Mouse (Mus musculus): ENCODE measurements around the gene C530008M17Rik. TPM values are rescaled to one million over a fixed set of nuclear protein-coding genes. Genes with fewer than 3 reads are reported as not detected.
A peak's percentile ranks its signal among the peaks of the same experiment; 100 is the strongest.
"Not testable (repeated sequence)": the region's sequence is repeated elsewhere in the genome, so short reads cannot be mapped to it uniquely, and the experiment has no call there.

C530008M17Rik gene
- polyA plus RNA-seq, 1 experiment, result 42.0 TPM

DNA sequence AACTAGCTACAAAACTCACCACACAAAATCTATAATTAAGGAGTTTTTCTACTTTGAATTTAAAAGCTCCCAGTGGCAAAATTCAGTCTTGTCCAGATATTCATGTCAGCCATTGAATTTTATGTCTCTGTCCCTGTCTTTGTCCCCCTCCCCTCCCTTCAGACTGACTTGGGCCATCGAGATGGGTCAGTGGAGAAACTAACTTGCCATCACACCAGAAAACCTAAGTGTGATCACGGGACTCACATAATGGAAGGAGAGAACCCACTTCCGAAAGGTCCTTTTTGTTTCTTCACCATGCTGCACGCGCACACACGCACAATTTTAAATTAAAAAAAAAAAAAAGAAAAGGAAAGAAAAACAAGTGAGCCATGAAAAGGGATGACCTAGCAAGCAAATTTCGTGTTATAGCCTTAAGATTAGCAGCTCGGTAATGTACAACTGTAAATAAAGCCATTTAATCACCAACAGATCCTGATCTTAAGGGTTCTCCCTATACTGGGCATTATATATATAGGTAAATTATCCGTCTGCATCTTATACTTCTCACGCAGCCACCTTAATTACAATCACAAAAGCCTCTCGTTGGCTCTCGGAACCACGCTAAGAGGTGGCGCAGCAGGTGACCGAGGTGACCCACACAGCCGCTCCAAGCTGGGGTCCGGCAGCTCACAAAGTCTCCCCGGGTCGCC, 248.5 kb downstream of the C530008M17Rik start:
- no peaks in the 10 kb centered on the region for H3K9me3 ChIP-seq
- peaks cover 26% of the 10 kb centered on the region for H3K4me1 ChIP-seq
- H3K4me3 ChIP-seq (replicated peaks), result peak overlapping the region; percentile 94
- TF ChIP-seq GATA1 (IDR thresholded peaks at IDR 0.05; ENCODE audit: borderline replicate concordance, low read length), result no peak
- no peak for TF ChIP-seq FLI1 (IDR thresholded peaks at IDR 0.05; ENCODE audit: low read length)
- peaks cover 27% of the 10 kb centered on the region for H3K36me3 ChIP-seq (replicated peaks; ENCODE audit: low read length)
- no peaks in the 10 kb centered on the region for H3K27me3 ChIP-seq (replicated peaks)

DNA sequence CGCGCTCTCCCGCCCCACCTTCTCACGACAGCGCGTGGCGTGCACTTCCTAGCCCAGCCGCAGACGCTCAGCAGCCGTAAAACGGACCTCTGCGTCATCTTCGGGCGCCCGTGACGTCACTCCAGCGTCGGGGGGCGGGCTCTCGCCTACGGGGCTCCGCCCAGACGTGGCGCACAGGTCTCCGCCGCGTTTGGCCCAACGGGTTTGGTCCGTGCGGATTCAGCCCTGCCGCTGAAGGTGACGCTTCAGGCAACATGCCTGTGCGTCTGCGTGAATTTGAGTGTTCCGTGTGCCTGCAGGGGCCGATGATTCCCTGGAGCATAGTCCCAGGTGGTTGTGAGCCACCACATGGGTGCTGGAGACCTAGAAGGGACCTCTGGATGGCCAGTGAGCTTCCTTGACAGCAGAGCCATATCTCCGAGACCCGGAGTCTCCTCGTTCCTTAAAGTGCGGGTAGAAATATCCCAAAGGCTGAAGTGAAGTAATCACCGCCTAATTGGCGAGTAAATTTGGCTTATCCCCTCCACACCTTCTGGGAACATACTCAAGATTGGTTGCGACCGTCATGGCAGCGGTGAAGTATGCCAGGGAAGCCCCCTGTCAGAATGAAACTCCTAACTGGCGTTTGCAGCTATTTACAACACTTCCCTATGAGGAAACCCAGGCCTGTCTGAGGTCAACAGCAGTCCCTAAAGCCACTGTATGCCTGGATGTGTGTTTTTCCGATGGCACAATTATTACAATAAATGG, 249.3 kb downstream of the C530008M17Rik start, which contains the start of gene Aasdh:
Gene Aasdh (minus strand): TSS at position 110 of the 750 bp plus-strand sequence.
- H3K9me3 ChIP-seq, result no peaks in the 10 kb centered on the region
- peaks cover 29% of the 10 kb centered on the region for H3K4me1 ChIP-seq
- TF ChIP-seq GATA1 (IDR thresholded peaks at IDR 0.05; ENCODE audit: borderline replicate concordance, low read length), result no peak
- TF ChIP-seq FLI1 (IDR thresholded peaks at IDR 0.05; ENCODE audit: low read length), result no peak
- H3K27me3 ChIP-seq (replicated peaks), result no peaks in the 10 kb centered on the region
- H3K4me3 ChIP-seq (replicated peaks), result peak within 1 kb of the TSS; percentile 94
- peaks cover 27% of the 10 kb centered on the region for H3K36me3 ChIP-seq (replicated peaks; ENCODE audit: low read length)

DNA sequence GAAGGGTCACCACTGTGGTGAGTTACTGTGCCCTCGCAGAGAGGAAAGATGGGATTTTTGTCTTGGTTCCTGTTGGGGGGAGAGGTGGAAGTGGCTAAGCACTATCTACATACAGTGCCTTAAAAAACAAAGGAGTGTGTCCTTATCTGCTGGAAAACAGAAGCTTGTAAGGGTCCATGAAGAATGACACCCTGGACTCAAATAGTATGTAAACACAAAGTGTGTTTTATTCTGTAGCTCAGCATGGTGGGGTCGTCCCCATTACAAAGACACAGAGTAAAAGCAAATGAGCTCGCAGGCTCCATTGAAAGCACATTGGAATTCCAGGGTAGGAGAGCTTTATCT, 249.8 kb downstream of the C530008M17Rik start:
- TF ChIP-seq FLI1 (IDR thresholded peaks at IDR 0.05; ENCODE audit: low read length) (no peak), GATA1 (IDR thresholded peaks at IDR 0.05; ENCODE audit: borderline replicate concordance, low read length) (no peak)
- Histone ChIP-seq H3K27me3 (replicated peaks) (no peaks in the 10 kb centered on the region), H3K4me3 (replicated peaks) (peak overlapping the region; percentile 94), H3K9me3 (no peaks in the 10 kb centered on the region), H3K36me3 (replicated peaks; ENCODE audit: low read length) (peaks cover 21% of the 10 kb centered on the region), H3K4me1 (peaks cover 34% of the 10 kb centered on the region)

DNA sequence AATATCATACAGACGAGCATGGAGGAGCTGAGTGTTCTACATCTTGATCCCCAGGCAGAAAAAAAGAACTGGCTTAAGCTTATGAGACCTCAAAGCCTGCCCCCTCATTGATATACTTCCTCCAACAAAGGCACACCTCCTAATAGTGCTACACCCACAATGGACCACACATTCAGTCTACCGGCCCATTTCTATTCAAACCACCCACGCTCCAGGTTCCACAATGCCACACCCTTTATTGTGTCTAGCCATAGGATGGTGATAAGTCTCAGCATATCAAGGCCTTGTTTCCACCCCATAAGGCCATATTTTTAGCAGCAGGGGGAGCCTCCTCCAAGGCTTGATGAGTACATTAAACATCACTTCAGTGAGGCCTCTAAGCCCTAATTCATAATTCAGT, 254.5 kb downstream of the C530008M17Rik start:
- Histone ChIP-seq H3K4me3 (replicated peaks) (no peak overlapping the region), H3K27me3 (replicated peaks) (no peaks in the 10 kb centered on the region), H3K36me3 (replicated peaks; ENCODE audit: low read length) (peaks cover 40% of the 10 kb centered on the region), H3K4me1 (peaks cover 23% of the 10 kb centered on the region), H3K9me3 (no peaks in the 10 kb centered on the region)
- no peak for TF ChIP-seq FLI1 (IDR thresholded peaks at IDR 0.05; ENCODE audit: low read length)
- TF ChIP-seq GATA1 (IDR thresholded peaks at IDR 0.05; ENCODE audit: borderline replicate concordance, low read length), result no peak

DNA sequence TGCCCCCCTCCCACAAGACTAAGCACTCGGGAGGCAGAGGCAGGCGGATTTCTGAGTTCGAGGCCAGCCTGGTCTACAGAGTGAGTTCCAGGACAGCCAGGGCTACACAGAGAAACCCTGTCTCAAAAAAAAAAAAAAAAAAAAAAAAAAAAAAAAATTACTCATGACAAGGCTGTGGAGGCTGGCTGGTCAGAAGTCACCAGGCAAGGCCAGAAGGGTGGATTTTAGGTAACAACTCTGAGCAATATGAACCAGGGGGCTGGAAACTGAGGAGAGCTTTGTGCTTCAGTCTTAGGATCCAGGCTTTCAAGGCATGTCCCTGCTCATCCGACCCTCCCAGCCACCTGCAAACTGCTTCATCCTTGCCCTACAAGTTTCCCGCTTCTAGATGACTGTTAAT, 256.2 kb downstream of the C530008M17Rik start:
- not testable (repeated sequence) for H3K27me3 ChIP-seq (replicated peaks); H3K4me3 ChIP-seq (replicated peaks); H3K9me3 ChIP-seq
- Histone ChIP-seq H3K4me1 (peaks cover 13% of the 10 kb centered on the region), H3K36me3 (replicated peaks; ENCODE audit: low read length) (peaks cover 52% of the 10 kb centered on the region)

DNA sequence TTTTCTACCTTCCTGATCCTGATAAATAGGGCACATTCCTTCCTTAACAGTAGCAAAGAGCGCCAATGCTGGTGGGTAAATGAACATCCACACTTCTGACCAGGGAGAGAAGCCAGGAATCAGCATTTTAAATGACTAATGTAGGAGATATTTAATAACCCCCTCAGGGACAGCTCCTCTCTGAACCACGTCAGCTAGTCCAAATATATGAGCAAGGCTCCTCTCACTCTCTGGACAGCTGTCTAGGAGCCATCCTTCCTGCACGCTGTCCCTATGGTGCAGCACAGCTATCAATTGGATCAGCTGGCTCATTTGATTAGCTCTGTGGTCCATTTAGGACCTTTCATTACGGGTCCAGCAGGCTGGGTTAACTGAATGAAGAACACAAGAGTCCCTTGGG, 266.5 kb downstream of the C530008M17Rik start:
- no peaks in the 10 kb centered on the region for H3K9me3 ChIP-seq
- H3K36me3 ChIP-seq (replicated peaks; ENCODE audit: low read length), result peaks cover 95% of the 10 kb centered on the region
- no peaks in the 10 kb centered on the region for H3K27me3 ChIP-seq (replicated peaks)
- TF ChIP-seq FLI1 (IDR thresholded peaks at IDR 0.05; ENCODE audit: low read length), result no peak
- TF ChIP-seq GATA1 (IDR thresholded peaks at IDR 0.05; ENCODE audit: borderline replicate concordance, low read length), result no peak
- no peak overlapping the region for H3K4me3 ChIP-seq (replicated peaks)
- peaks cover 11% of the 10 kb centered on the region; the same call in 1 of the 2 replicates for H3K4me1 ChIP-seq

Other genes starting within 250 kb of the C530008M17Rik start
- gene Gm7271, start 172.5 kb upstream of the C530008M17Rik start, polyA plus RNA-seq (2012; ENCODE audit: insufficient read depth, low replicate concordance), result not detected in 2 replicates
- 1.2 TPM in 1 of 2 replicates, not detected in the other for gene Exoc1, start 127.2 kb upstream of the C530008M17Rik start, polyA plus RNA-seq (2012; ENCODE audit: insufficient read depth, low replicate concordance)
- 0.68 and 2.4 TPM in 2 replicates for gene Cep135, start 67.8 kb upstream of the C530008M17Rik start, polyA plus RNA-seq (2012; ENCODE audit: insufficient read depth, low replicate concordance)
- gene Aasdh, start 249.0 kb downstream of the C530008M17Rik start, polyA plus RNA-seq (2012; ENCODE audit: insufficient read depth, low replicate concordance), result 0.31 TPM in 1 of 2 replicates, not detected in the other